Mouse (Mus musculus) liver, postnatal 0 days (tissue): ENCODE results near the gene Frmd4b.

Experiments
- CTCF ChIP-seq: sonication (generic); IDR thresholded peaks from 2 replicates; pipeline ENCODE4 v1.5.1; 2016; ENCODE audit warnings: antibody characterized with exemption, low read depth
- EP300 ChIP-seq: IDR thresholded peaks from 2 replicates; pipeline ENCODE4 v1.6.1; 2016; ENCODE audit warnings: antibody characterized with exemption, low read depth, mild to moderate bottlenecking

DNA sequence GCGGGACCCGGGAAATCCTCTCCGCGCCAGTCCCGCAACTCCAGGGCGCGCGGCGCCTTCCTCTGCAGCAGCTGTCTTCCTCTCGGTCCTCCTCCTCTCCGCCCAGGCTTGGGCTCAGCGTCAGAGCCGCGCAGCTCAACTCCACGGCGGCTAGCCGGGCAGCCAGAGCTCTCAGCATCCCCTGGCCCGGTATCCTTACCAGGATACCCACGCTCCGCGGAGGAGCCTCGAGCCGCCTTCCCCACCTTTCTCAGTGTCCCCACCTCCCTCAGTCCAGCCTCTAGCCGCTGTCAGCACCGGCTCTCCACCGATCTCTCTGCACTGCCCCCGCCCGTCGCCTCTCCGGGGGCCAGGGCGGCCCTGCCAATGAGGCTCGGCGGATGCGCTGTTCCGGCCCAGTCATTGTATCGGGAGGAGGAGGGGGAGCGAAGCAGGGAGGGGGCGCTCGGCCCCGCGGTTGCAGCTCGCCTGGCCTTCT, at the start of gene Frmd4b:
- TF ChIP-seq CTCF (no peak), EP300 (no peak)
